Mouse (Mus musculus) limb, embryonic 11.5 days (tissue): Measurements from ENCODE around the gene Tsc1. TPM values are rescaled to one million over a fixed set of nuclear protein-coding genes. Genes with fewer than 3 reads are reported as not detected.

ENCODE experiments used
- ATAC-seq: fragments of 200-750 bp; cut with Nextera tagmentation; 2 replicates; pipeline ENCODE4 v1.8.0; 2017; ENCODE audit warnings: low read depth; ENCODE audit not compliant: insufficient number of reproducible peaks, low FRiP score, low TSS enrichment
- DNase-seq: peaks from one replicate; pipeline ENCODE4 v3.0.0-alpha.2; 2015; ENCODE audit warnings: low spot score
- H3K27ac ChIP-seq: fragments of 300-500 bp; sonication (generic); replicated peaks from 2 replicates; pipeline ENCODE4 v1.5.1; 2014; ENCODE audit warnings: low read depth, mild to moderate bottlenecking, low read length
- H3K27me3 ChIP-seq: fragments of 300-500 bp; sonication (generic); 2 replicates; pipeline ENCODE4 v1.6.1; 2014; ENCODE audit warnings: mild to moderate bottlenecking, low read length, mixed read lengths; ENCODE audit not compliant: control insufficient read depth, insufficient read depth
- H3K36me3 ChIP-seq: fragments of 300-500 bp; sonication (generic); 2 replicates; pipeline ENCODE4 v1.6.1; 2014; ENCODE audit warnings: mild to moderate bottlenecking, low read length, moderate library complexity, mixed read lengths; ENCODE audit not compliant: control insufficient read depth, insufficient read depth
- H3K4me1 ChIP-seq: fragments of 300-500 bp; sonication (generic); 2 replicates; pipeline ENCODE4 v1.6.1; 2014; ENCODE audit warnings: low read length, mixed read lengths; ENCODE audit not compliant: control insufficient read depth, insufficient read depth
- H3K4me2 ChIP-seq: fragments of 300-500 bp; sonication (generic); 2 replicates; pipeline ENCODE4 v1.6.1; 2014; ENCODE audit warnings: low read depth, mild to moderate bottlenecking, moderate library complexity; ENCODE audit not compliant: severe bottlenecking
- H3K4me3 ChIP-seq: fragments of 300-500 bp; sonication (generic); 2 replicates; pipeline ENCODE4 v1.5.1; 2014; ENCODE audit warnings: low read depth, low read length
- H3K9ac ChIP-seq: fragments of 300-500 bp; sonication (generic); 2 replicates; pipeline ENCODE4 v1.6.1; 2014; ENCODE audit warnings: mild to moderate bottlenecking, low read length
- H3K9me3 ChIP-seq: fragments of 300-500 bp; sonication (generic); 2 replicates; pipeline ENCODE4 v1.6.1; 2016; ENCODE audit warnings: low read length; ENCODE audit not compliant: control insufficient read depth
- WGBS: fragments of 180-500 bp; shearing (Covaris S2); extraction: QIAGEN DNeasy Blood & Tissue Kit; methylation state at CpG from one replicate; pipeline ENCODE4 v1.1.7; 2014; 5-methylcytosine and 5-hydroxymethylcytosine counted together
- polyA plus RNA-seq: library from polyadenylated mRNA; unstranded; fragments of >200 nt; fragmentation: Nextera tagmentation; extraction: Ambion mirVana; gene quantifications from 2 replicates; pipeline ENCODE4 v1.2.1, GENCODE M21; 2014

Tsc1 gene
- polyA plus RNA-seq, 1 experiment from 2014 or later, result 23.2 TPM

GRCm38 (mm10) chr2:28643081-28643480 lies 2.1 kb downstream of the Tsc1 start:
- 78% methylated on average over 3 of the region's 3 CpGs for WGBS
- ATAC-seq (no peak), DNase-seq (no peak)
- no peaks in the 10 kb centered on the region for H3K36me3 ChIP-seq
- H3K27ac ChIP-seq, result no peak overlapping the region
- H3K4me1 ChIP-seq, result peaks cover 7% of the 10 kb centered on the region
- H3K27me3 ChIP-seq, result no peaks in the 10 kb centered on the region
- H3K4me2 ChIP-seq, result no peak overlapping the region
- no peak overlapping the region for H3K9ac ChIP-seq
- no peak overlapping the region for H3K4me3 ChIP-seq
- no peaks in the 10 kb centered on the region for H3K9me3 ChIP-seq

- H3K9ac ChIP-seq, result no peak overlapping the region
- no peaks in the 10 kb centered on the region for H3K27me3 ChIP-seq
- no peak for DNase-seq
- 0 out of 2 replicates have a peak, but pooled peaks cover 2% of the 10 kb centered on the region for H3K36me3 ChIP-seq
- H3K9me3 ChIP-seq, result no peaks in the 10 kb centered on the region
- H3K4me3 ChIP-seq, result no peak overlapping the region
- H3K4me2 ChIP-seq, result no peak overlapping the region
- no peak overlapping the region for H3K27ac ChIP-seq
- no peaks in the 10 kb centered on the region for H3K4me1 ChIP-seq
- ATAC-seq, result no peak
Observed at GRCm38 (mm10) chr2:28650526-28650925, 9.5 kb downstream of the Tsc1 start.

GRCm38 (mm10) chr2:28653351-28653750 lies 12.3 kb downstream of the Tsc1 start:
- Histone ChIP-seq H3K4me1 (no peaks in the 10 kb centered on the region), H3K36me3 (peaks cover 2% of the 10 kb centered on the region; the same call in 1 of the 2 replicates), H3K4me3 (no peak overlapping the region), H3K27ac (no peak overlapping the region), H3K4me2 (no peak overlapping the region), H3K9me3 (no peaks in the 10 kb centered on the region), H3K27me3 (no peaks in the 10 kb centered on the region), H3K9ac (no peak overlapping the region)
- WGBS, result 97% methylated on average over 7 of the region's 7 CpGs
- DNase-seq (no peak), ATAC-seq (no peak)

GRCm38 (mm10) chr2:28654295-28654694 lies 13.3 kb downstream of the Tsc1 start:
- H3K4me1 ChIP-seq, result no peaks in the 10 kb centered on the region
- no peak for ATAC-seq
- no peaks in the 10 kb centered on the region for H3K9me3 ChIP-seq
- peak; percentile 55 for DNase-seq
- no peak overlapping the region for H3K4me2 ChIP-seq
- peaks cover 2% of the 10 kb centered on the region; the same call in 1 of the 2 replicates for H3K36me3 ChIP-seq
- 54% methylated on average over 2 of the region's 2 CpGs for WGBS
- H3K9ac ChIP-seq, result no peak overlapping the region
- H3K27me3 ChIP-seq, result no peaks in the 10 kb centered on the region
- H3K4me3 ChIP-seq, result no peak overlapping the region
- no peak overlapping the region for H3K27ac ChIP-seq

GRCm38 (mm10) chr2:28656216-28656615 lies 15.2 kb downstream of the Tsc1 start:
- no peaks in the 10 kb centered on the region for H3K27me3 ChIP-seq
- H3K9ac ChIP-seq, result no peak overlapping the region
- WGBS, result 76% methylated on average over 8 of the region's 8 CpGs
- H3K4me2 ChIP-seq, result no peak overlapping the region
- peaks cover 6% of the 10 kb centered on the region for H3K36me3 ChIP-seq
- H3K4me1 ChIP-seq, result no peaks in the 10 kb centered on the region
- no peak for ATAC-seq
- no peak overlapping the region for H3K4me3 ChIP-seq
- DNase-seq, result no peak
- H3K9me3 ChIP-seq, result no peaks in the 10 kb centered on the region
- no peak overlapping the region for H3K27ac ChIP-seq

- DNase-seq, result no peak
- H3K27ac ChIP-seq, result no peak overlapping the region
- WGBS, result 91% methylated on average over 3 of the region's 3 CpGs
- no peak for ATAC-seq
- peaks cover 9% of the 10 kb centered on the region for H3K4me1 ChIP-seq
- H3K27me3 ChIP-seq, result no peaks in the 10 kb centered on the region
- peaks cover 11% of the 10 kb centered on the region for H3K36me3 ChIP-seq
- no peak overlapping the region for H3K9ac ChIP-seq
- H3K9me3 ChIP-seq, result no peaks in the 10 kb centered on the region
- H3K4me2 ChIP-seq, result no peak overlapping the region
- H3K4me3 ChIP-seq, result no peak overlapping the region
Observed at GRCm38 (mm10) chr2:28662891-28663290, 21.9 kb downstream of the Tsc1 start.

- Histone ChIP-seq H3K9me3 (no peaks in the 10 kb centered on the region), H3K4me3 (no peak overlapping the region), H3K4me1 (peaks cover 9% of the 10 kb centered on the region), H3K9ac (no peak overlapping the region), H3K27ac (no peak overlapping the region), H3K36me3 (peaks cover 6% of the 10 kb centered on the region), H3K4me2 (no peak overlapping the region), H3K27me3 (no peaks in the 10 kb centered on the region)
- DNase-seq (peak; percentile 49), ATAC-seq (no peak)
- 43% methylated on average over 3 of the region's 3 CpGs for WGBS
Observed at GRCm38 (mm10) chr2:28665818-28666217, 24.8 kb downstream of the Tsc1 start.

- 91% methylated on average over 2 of the region's 2 CpGs for WGBS
- no peaks in the 10 kb centered on the region for H3K27me3 ChIP-seq
- H3K36me3 ChIP-seq, result peaks cover 19% of the 10 kb centered on the region
- H3K4me1 ChIP-seq, result no peaks in the 10 kb centered on the region
- H3K27ac ChIP-seq, result no peak overlapping the region
- ATAC-seq (no peak), DNase-seq (no peak)
- H3K4me2 ChIP-seq, result no peak overlapping the region
- no peak overlapping the region for H3K4me3 ChIP-seq
- no peak overlapping the region for H3K9ac ChIP-seq
- no peaks in the 10 kb centered on the region for H3K9me3 ChIP-seq
Observed at GRCm38 (mm10) chr2:28671438-28671837, 30.4 kb downstream of the Tsc1 start.

GRCm38 (mm10) chr2:28676005-28676404 lies 35.0 kb downstream of the Tsc1 start:
- WGBS, result 92% methylated on average over 8 of the region's 8 CpGs
- Histone ChIP-seq H3K9me3 (no peaks in the 10 kb centered on the region), H3K27me3 (no peaks in the 10 kb centered on the region), H3K4me2 (no peak overlapping the region), H3K4me1 (no peaks in the 10 kb centered on the region), H3K27ac (no peak overlapping the region), H3K9ac (no peak overlapping the region), H3K4me3 (no peak overlapping the region), H3K36me3 (peaks cover 26% of the 10 kb centered on the region)
- no peak for DNase-seq
- ATAC-seq, result no peak
